Mouse (Mus musculus): ENCODE results near the gene Dapk3.

The Dapk3 gene

GRCm38 (mm10) chr10:81182336-81183333 lies at the start of gene Dapk3:
TSS of gene Dapk3 (plus strand) at chr10:81183005.
- peak; percentile 98 for DNase-seq

GRCm38 (mm10) chr10:81134181-81134587 lies 48.6 kb upstream of the Dapk3 start:
- no peak for DNase-seq

GRCm38 (mm10) chr10:81134966-81135681 lies 47.7 kb upstream of the Dapk3 start, which contains the start of gene Zbtb7a:
TSS of gene Zbtb7a (plus strand) at chr10:81135220.
- peak; percentile 68 to 70 for DNase-seq

GRCm38 (mm10) chr10:81135831-81136705 lies 46.7 kb upstream of the Dapk3 start:
- peak; percentile 87 to 88 for DNase-seq

GRCm38 (mm10) chr10:81136706-81137231 lies 46.0 kb upstream of the Dapk3 start:
- DNase-seq: peak in 1 of 2 experiments; percentile 95

GRCm38 (mm10) chr10:81137252-81138130 lies 45.3 kb upstream of the Dapk3 start:
- DNase-seq: peak; percentile 100

GRCm38 (mm10) chr10:81138131-81138782 lies 44.5 kb upstream of the Dapk3 start:
- peak; percentile 74 to 75 for DNase-seq

- no peak for DNase-seq
Observed at GRCm38 (mm10) chr10:81138821-81139528, 43.8 kb upstream of the Dapk3 start.

- no peak for DNase-seq
Observed at GRCm38 (mm10) chr10:81139529-81139846, 43.3 kb upstream of the Dapk3 start.

GRCm38 (mm10) chr10:81140005-81140404 lies 42.8 kb upstream of the Dapk3 start:
- peak; percentile 74 to 82 for DNase-seq

GRCm38 (mm10) chr10:81140717-81141454 lies 41.9 kb upstream of the Dapk3 start:
- peak; percentile 58 to 60 for DNase-seq

- no peak for DNase-seq
Observed at GRCm38 (mm10) chr10:81141455-81142210, 41.2 kb upstream of the Dapk3 start.

- peak; percentile 61 to 76 for DNase-seq
Observed at GRCm38 (mm10) chr10:81142551-81142981, 40.2 kb upstream of the Dapk3 start.

- DNase-seq: peak; percentile 52 to 69
Observed at GRCm38 (mm10) chr10:81143157-81143633, 39.6 kb upstream of the Dapk3 start.

GRCm38 (mm10) chr10:81143845-81144437 lies 38.9 kb upstream of the Dapk3 start:
- no peak for DNase-seq

- DNase-seq: no peak
Observed at GRCm38 (mm10) chr10:81144667-81145066, 38.1 kb upstream of the Dapk3 start.

- DNase-seq: no peak
Observed at GRCm38 (mm10) chr10:81145307-81145706, 37.5 kb upstream of the Dapk3 start.

- no peak for DNase-seq
Observed at GRCm38 (mm10) chr10:81145778-81146177, 37.0 kb upstream of the Dapk3 start.

Data from cerebellum, postnatal 10 days (tissue).